Mouse (Mus musculus) MEL-GATA-1-ER (cell line): ENCODE measurements around the gene Elmo3.

Experiments
- DNase-seq: peaks from one replicate; pipeline ENCODE4 v3.0.0-alpha.2; 2012; ENCODE audit warnings: low read depth; ENCODE audit errors: extremely low read depth

Elmo3 gene

GRCm38 (mm10) chr8:105326141-105326672 is 20.8 kb downstream of the Elmo3 start, which contains the start of the genes Lrrc29 and Tmem208:
Lrrc29 (minus strand) TSS chr8:105326278.
Tmem208 (plus strand) TSS chr8:105326354.
- DNase-seq = peak; percentile 93

- no peak for DNase-seq
These were observed 21.6 kb downstream of the Elmo3 start for GRCm38 (mm10) chr8:105326968-105327367.

GRCm38 (mm10) chr8:105330325-105330724 is 24.9 kb downstream of the Elmo3 start:
- DNase-seq = no peak

- DNase-seq = no peak
These were observed 26.1 kb downstream of the Elmo3 start for GRCm38 (mm10) chr8:105331469-105331868.

- DNase-seq = no peak
These were observed 26.5 kb downstream of the Elmo3 start for GRCm38 (mm10) chr8:105331931-105332330.

GRCm38 (mm10) chr8:105332523-105332922 is 27.1 kb downstream of the Elmo3 start:
- DNase-seq = no peak

- DNase-seq = no peak
These were observed 31.2 kb downstream of the Elmo3 start for GRCm38 (mm10) chr8:105336373-105337130.

- DNase-seq = peak; percentile 80
These were observed 33.6 kb downstream of the Elmo3 start for GRCm38 (mm10) chr8:105338992-105339391.

- no peak for DNase-seq
These were observed 34.7 kb downstream of the Elmo3 start for GRCm38 (mm10) chr8:105339886-105340635.

GRCm38 (mm10) chr8:105341399-105341798 is 36.0 kb downstream of the Elmo3 start:
- DNase-seq = no peak

- no peak for DNase-seq
These were observed 37.4 kb downstream of the Elmo3 start for GRCm38 (mm10) chr8:105342768-105343167.

- no peak for DNase-seq
These were observed 38.6 kb downstream of the Elmo3 start for GRCm38 (mm10) chr8:105343791-105344574.

- DNase-seq = no peak
These were observed 39.9 kb downstream of the Elmo3 start for GRCm38 (mm10) chr8:105345061-105345975.

- DNase-seq = no peak
These were observed 41.4 kb downstream of the Elmo3 start for GRCm38 (mm10) chr8:105346611-105347427.

- DNase-seq = peak; percentile 87
These were observed 42.2 kb downstream of the Elmo3 start, which contains the start of gene Fhod1 for GRCm38 (mm10) chr8:105347428-105348221. Fhod1 (minus strand) TSS chr8:105347953.

GRCm38 (mm10) chr8:105348450-105349095 is 43.2 kb downstream of the Elmo3 start, which contains the start of gene Slc9a5:
Slc9a5 (plus strand) TSS chr8:105348843.
- DNase-seq = no peak

GRCm38 (mm10) chr8:105349096-105349771 is 43.8 kb downstream of the Elmo3 start:
- no peak for DNase-seq
